Mouse (Mus musculus) forebrain, embryonic 11.5 days (tissue): ENCODE results near the gene Aqp1. TPM values are rescaled to one million over a fixed set of nuclear protein-coding genes. Genes with fewer than 3 reads are reported as not detected.

Experiments used
- ATAC-seq: fragments of 200-750 bp; cut with Nextera tagmentation; replicated peaks from 2 replicates; pipeline ENCODE4 v1.8.0; 2017; ENCODE audit warnings: moderate TSS enrichment; ENCODE audit not compliant: low FRiP score
- DNase-seq: peaks from one replicate; pipeline ENCODE4 v3.0.0-alpha.2; 2017; ENCODE audit warnings: low spot score
- H3K27ac ChIP-seq: fragments of 300-500 bp; sonication (generic); 2 replicates; pipeline ENCODE4 v1.5.1; 2014; ENCODE audit warnings: low read depth, low read length
- H3K27me3 ChIP-seq: fragments of 300-500 bp; sonication (generic); 2 replicates; pipeline ENCODE4 v1.6.1; 2014; ENCODE audit warnings: mild to moderate bottlenecking, low read length, mixed read lengths; ENCODE audit not compliant: control insufficient read depth, insufficient read depth
- H3K36me3 ChIP-seq: fragments of 300-500 bp; sonication (generic); 2 replicates; pipeline ENCODE4 v1.6.1; 2014; ENCODE audit warnings: mild to moderate bottlenecking, low read length, moderate library complexity, mixed read lengths; ENCODE audit not compliant: control insufficient read depth, insufficient read depth
- H3K4me1 ChIP-seq: fragments of 300-500 bp; sonication (generic); replicated peaks from 2 replicates; pipeline ENCODE4 v1.6.1; 2014; ENCODE audit warnings: low read length, mixed read lengths; ENCODE audit not compliant: control insufficient read depth, insufficient read depth
- H3K4me2 ChIP-seq: fragments of 300-500 bp; sonication (generic); 2 replicates; pipeline ENCODE4 v1.6.1; 2014; ENCODE audit warnings: low read depth, mild to moderate bottlenecking, low read length, moderate library complexity, mixed read lengths; ENCODE audit not compliant: severe bottlenecking
- H3K4me3 ChIP-seq: fragments of 300-500 bp; sonication (generic); 2 replicates; pipeline ENCODE4 v1.5.1; 2014; ENCODE audit warnings: low read depth, low read length
- H3K9ac ChIP-seq: fragments of 300-500 bp; sonication (generic); 2 replicates; pipeline ENCODE4 v1.6.1; 2014; ENCODE audit warnings: low read length
- H3K9me3 ChIP-seq: fragments of 300-500 bp; sonication (generic); 2 replicates; pipeline ENCODE4 v1.6.1; 2016; ENCODE audit warnings: low read length, mixed read lengths; ENCODE audit not compliant: control insufficient read depth
- WGBS: fragments of 180-500 bp; shearing (Covaris S2); extraction: QIAGEN DNeasy Blood & Tissue Kit; methylation state at CpG from one replicate; pipeline ENCODE4 v1.1.7; 2014; 5-methylcytosine and 5-hydroxymethylcytosine counted together
- polyA plus RNA-seq: library from polyadenylated mRNA; unstranded; fragments of >200 nt; fragmentation: Nextera tagmentation; extraction: Ambion mirVana; gene quantifications from 2 replicates; pipeline ENCODE4 v1.2.1, GENCODE M21; 2014

The Aqp1 gene
- polyA plus RNA-seq, 1 experiment from 2014 or later = 0.61 TPM

DNA sequence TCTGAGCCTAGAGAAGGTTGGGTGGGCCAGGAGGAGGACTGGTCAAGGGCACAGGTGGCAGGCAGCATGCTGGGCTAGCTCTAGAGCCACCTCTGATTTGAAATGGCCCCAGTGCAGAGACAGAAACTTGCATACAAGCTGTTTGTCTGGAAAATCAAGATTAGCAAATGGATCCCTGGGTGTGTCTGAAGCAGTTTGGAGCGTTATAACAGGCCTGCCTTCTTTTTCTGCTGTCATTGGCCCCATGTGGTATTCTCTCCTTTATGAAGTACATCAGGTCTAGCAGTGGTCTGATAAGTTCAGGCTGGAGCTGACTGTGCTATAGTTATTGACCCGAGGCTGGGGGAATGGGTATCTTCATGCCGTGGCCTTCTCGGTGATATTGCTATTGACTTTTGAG lies 22.3 kb upstream of the Aqp1 start:
- no peaks in the 10 kb centered on the region for H3K36me3 ChIP-seq
- 90% methylated on average over 4 of the region's 4 CpGs for WGBS
- ATAC-seq = no peak

DNA sequence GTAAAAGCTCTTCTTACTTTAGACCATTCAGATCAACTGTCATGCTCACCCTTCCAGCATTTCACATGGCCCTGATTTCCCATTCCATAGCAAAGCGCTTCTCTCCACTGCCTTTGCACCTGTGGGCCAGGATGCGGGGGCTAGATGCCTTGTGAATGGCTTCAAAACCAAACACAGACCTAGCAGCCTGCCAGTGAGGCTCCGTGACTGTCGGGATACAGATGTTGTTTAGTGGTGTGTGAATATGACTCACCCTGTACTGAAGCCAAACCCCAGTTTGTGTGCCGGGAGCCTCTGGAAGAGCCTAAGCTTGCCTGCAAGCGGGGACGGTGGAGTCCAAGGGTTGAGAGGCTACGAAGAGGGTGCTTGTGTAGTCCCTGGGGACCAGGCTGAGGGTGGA lies 21.6 kb upstream of the Aqp1 start:
- Histone ChIP-seq H3K9me3 (no peaks in the 10 kb centered on the region), H3K4me1 (no peaks in the 10 kb centered on the region), H3K9ac (no peak overlapping the region), H3K27ac (no peak overlapping the region), H3K36me3 (no peaks in the 10 kb centered on the region), H3K4me2 (no peak overlapping the region), H3K27me3 (no peaks in the 10 kb centered on the region), H3K4me3 (no peak overlapping the region)
- no peak for DNase-seq
- 92% methylated on average over 8 of the region's 8 CpGs for WGBS
- no peak for ATAC-seq

More for the DNA sequence above, 22.3 kb upstream of the Aqp1 start:
- Histone ChIP-seq H3K4me3 (no peak overlapping the region), H3K9me3 (no peaks in the 10 kb centered on the region), H3K27ac (no peak overlapping the region), H3K4me1 (no peaks in the 10 kb centered on the region), H3K9ac (no peak overlapping the region), H3K4me2 (no peak overlapping the region), H3K27me3 (no peaks in the 10 kb centered on the region)
- DNase-seq = no peak

DNA sequence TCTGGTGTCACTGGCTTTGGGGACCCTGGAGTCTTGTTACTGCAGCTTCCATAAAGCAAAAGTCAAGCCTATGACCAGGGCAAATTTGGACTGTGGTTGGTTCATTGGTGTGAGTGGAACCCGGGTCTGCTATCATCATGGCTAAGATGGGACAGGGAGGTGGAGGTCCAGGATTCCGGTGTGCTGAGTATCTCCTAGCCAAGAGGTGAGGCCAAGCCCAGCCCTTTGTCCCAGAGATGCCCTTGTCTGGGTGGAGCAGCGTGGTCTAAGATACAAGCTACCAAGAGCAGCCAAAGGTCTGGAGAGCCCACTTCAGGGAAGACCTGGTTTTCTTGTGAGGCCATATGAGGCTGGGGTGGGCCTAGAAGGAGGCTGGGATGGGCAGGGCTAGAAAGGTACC lies 17.6 kb upstream of the Aqp1 start:
- Histone ChIP-seq H3K9me3 (no peaks in the 10 kb centered on the region), H3K27ac (no peak overlapping the region), H3K4me2 (no peak overlapping the region), H3K4me1 (no peaks in the 10 kb centered on the region), H3K36me3 (no peaks in the 10 kb centered on the region), H3K9ac (no peak overlapping the region), H3K27me3 (no peaks in the 10 kb centered on the region), H3K4me3 (no peak overlapping the region)
- WGBS = 94% methylated on average over 3 of the region's 3 CpGs
- DNase-seq (no peak), ATAC-seq (no peak)

DNA sequence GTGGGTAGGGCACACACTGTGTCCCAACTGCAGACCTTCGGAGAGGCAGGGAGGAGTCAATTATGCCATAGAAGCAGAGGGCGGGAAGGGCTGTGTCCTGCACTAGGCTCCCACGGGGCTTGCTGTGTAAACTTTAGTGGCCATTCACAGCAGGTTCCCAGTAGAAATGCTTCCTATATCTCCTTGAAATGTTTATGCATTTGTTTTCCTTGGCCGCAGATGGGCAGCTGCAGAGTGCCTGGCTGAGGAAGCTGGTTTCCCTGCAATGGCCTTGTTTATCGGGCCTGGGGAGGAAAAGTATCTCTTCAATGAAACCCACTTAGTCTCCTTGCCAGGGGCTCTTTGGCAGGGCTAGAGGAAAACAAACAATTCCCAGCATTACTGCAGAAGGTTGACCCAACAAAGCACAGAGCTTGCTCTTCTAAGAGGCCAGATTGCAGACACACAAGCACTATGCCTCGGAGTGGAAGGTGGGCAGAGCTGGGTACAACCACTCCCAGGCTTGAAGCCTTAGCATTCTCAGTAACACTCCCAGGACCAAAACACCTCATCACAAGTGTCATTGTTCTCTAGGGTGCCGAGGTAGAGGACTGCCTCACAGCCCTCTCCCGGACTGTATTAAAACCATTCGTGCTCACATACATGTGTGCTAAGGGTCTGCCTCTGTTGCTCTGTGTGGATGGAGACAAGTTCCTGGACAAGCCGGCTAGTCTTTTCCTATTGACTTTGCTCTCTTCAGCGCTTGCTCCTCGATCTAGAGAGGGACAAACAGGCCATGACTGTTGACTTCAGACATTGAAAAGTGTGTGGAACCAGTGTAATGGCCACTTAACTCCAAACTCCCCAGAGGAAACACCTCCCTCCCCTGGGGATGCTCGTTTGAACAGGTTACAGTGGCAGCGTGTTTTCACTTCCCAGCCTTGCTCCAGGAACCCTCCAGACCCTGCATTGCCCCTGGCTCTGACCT lies 16.4 kb upstream of the Aqp1 start:
- H3K4me2 ChIP-seq = no peak overlapping the region
- no peaks in the 10 kb centered on the region for H3K9me3 ChIP-seq
- DNase-seq (no peak), ATAC-seq (no peak)
- H3K4me1 ChIP-seq = no peaks in the 10 kb centered on the region
- H3K36me3 ChIP-seq = no peaks in the 10 kb centered on the region
- H3K9ac ChIP-seq = no peak overlapping the region
- H3K27ac ChIP-seq = no peak overlapping the region
- WGBS = 82% methylated on average over 14 of the region's 14 CpGs
- H3K27me3 ChIP-seq = no peaks in the 10 kb centered on the region
- H3K4me3 ChIP-seq = no peak overlapping the region

GRCm38 (mm10) chr6:55320894-55321293 lies 15.3 kb upstream of the Aqp1 start:
- Histone ChIP-seq H3K36me3 (no peaks in the 10 kb centered on the region), H3K27me3 (no peaks in the 10 kb centered on the region), H3K27ac (no peak overlapping the region), H3K4me2 (no peak overlapping the region), H3K9me3 (no peaks in the 10 kb centered on the region), H3K9ac (no peak overlapping the region), H3K4me1 (no peaks in the 10 kb centered on the region), H3K4me3 (no peak overlapping the region)
- DNase-seq (no peak), ATAC-seq (no peak)
- WGBS = 91% methylated on average over 4 of the region's 4 CpGs

DNA sequence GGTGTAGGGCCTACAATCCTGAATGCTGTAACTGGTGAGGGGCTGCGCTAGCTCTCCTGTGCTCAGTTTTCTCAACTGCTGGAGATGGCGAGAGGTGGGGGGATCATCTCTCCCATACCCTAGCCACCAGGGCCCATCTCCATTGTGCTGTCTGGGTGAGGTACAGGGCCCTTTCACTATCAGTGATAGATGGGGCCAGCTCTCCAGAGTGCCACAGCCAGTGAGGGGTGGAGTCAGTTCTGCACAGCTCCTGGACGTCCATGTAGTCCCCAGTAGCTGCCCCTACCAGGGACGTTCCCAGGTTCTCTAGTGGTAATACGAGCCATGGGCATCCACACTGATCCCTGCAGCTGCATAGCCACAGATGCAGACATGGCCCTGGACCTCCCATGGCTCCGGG lies 14.7 kb upstream of the Aqp1 start:
- Histone ChIP-seq H3K36me3 (no peaks in the 10 kb centered on the region), H3K9ac (no peak overlapping the region), H3K4me2 (no peak overlapping the region), H3K4me1 (no peaks in the 10 kb centered on the region), H3K27me3 (no peaks in the 10 kb centered on the region), H3K4me3 (no peak overlapping the region), H3K9me3 (no peaks in the 10 kb centered on the region), H3K27ac (no peak overlapping the region)
- ATAC-seq = no peak
- DNase-seq = no peak
- WGBS = 77% methylated on average over 6 of the region's 6 CpGs

DNA sequence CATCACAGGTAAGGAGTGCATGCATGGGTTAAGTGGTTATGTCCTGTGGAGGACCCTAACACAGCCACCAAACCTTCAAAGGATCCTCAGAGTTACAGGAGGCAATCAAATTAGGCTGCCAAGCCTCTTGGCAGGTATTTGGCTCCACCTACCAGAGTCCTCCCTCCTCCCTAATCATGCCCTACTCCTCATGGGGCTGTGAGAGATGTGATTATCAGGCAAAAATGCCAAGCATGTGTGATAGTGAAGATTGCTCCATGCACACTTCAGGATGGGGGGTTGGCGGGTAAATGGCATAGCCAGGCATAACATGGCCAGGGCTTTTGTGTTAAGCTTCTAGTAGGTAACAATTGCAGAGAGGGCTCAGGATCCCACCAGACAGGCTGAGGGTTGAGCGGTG lies 13.3 kb upstream of the Aqp1 start:
- H3K27ac ChIP-seq = no peak overlapping the region
- H3K36me3 ChIP-seq = no peaks in the 10 kb centered on the region
- 90% methylated on average over 2 of the region's 2 CpGs for WGBS
- H3K27me3 ChIP-seq = no peaks in the 10 kb centered on the region
- no peaks in the 10 kb centered on the region for H3K9me3 ChIP-seq
- no peak for DNase-seq
- H3K4me3 ChIP-seq = no peak overlapping the region
- ATAC-seq = no peak
- H3K9ac ChIP-seq = no peak overlapping the region
- no peaks in the 10 kb centered on the region for H3K4me1 ChIP-seq
- H3K4me2 ChIP-seq = no peak overlapping the region

DNA sequence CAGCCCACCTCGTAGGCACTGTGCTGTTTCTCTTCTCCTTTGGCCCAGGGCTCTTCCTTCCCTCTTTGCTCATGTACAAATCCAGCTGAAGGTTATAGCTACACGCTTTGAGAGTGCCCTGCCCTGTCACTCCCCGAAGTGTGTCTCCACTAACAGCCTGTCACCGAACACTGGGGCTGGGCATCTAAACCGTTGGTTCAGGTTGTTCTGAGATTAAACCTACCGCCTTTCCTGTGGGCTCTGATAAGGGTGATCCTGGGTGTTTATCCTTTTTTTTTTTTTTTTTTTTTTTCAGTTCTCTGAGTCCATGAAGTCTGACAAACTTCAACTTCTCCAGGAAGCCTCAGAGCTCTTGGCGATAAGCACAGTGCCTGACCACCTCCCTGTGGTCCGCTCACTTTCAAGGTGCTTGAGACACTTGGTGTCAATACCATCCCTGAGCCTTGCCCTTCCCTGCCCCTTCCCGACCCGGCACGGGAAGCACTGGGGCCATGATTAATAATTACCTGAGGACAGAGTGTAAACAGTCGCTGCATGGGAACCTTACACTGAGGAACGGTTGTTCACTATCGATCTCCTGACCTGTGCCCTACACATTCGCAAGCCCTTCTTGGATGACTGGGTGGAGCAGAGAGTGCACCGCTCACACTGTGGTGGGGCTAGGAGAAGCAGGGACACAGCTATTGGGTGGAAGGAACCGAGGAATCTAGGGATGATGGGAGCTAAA lies 12.2 kb upstream of the Aqp1 start:
- Histone ChIP-seq H3K36me3 (no peaks in the 10 kb centered on the region), H3K27me3 (no peaks in the 10 kb centered on the region), H3K9me3 (no peaks in the 10 kb centered on the region), H3K27ac (no peak overlapping the region), H3K4me1 (no peaks in the 10 kb centered on the region), H3K9ac (no peak overlapping the region), H3K4me3 (no peak overlapping the region), H3K4me2 (no peak overlapping the region)
- DNase-seq (no peak), ATAC-seq (no peak)
- 90% methylated on average over 17 of the region's 17 CpGs for WGBS
